Mouse (Mus musculus) skeletal muscle tissue, adult 2 months (tissue): Measurements from ENCODE around the gene Nop53.

Source experiments
- DNase-seq: peaks from one replicate; pipeline ENCODE4 v3.0.0-alpha.2; 2012; ENCODE audit warnings: low read depth, low spot score

The Nop53 gene

DNA sequence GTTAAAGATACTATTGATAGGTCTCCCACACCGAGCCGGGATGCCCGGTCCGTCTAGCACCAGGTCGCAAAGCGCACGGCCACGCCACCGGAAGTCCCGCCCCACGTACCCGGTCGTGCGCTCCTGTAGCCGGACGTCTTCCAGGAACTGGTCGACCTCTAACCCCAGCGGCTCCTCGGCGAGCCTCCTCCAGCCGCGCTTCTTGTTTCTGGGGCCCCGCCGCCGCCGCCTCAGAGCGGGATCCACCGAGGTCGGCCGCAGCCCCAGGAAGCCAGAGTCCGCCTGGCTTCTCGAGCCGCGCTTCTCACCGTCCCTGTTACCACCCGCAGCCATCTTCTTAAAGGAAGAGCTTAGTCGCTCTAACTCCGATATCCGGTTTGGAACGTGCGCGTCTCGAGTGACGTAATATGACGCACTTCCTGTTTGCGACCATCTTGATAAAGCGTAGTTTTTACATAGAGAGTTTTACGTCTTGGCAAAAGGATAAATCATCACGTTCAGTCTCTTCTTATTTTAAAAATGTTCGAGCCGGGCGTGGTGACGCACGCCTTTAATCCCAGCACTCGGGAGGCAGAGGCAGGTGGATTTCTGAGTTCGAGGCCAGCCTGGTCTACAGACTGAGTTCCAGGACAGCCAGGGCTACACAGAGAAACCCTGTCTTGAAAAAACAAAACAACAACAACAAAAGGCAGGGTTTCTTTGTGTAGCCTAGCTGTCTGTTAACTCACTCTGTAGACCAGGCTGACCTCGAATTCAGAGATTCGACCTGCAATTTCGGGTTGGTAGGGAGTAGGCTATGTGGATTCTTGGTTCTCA is at the start of gene Nop53:
TSS of gene Nop53 (minus strand) at position 354 of the 816 bp plus-strand sequence.
- peak; percentile 95 for DNase-seq

DNA sequence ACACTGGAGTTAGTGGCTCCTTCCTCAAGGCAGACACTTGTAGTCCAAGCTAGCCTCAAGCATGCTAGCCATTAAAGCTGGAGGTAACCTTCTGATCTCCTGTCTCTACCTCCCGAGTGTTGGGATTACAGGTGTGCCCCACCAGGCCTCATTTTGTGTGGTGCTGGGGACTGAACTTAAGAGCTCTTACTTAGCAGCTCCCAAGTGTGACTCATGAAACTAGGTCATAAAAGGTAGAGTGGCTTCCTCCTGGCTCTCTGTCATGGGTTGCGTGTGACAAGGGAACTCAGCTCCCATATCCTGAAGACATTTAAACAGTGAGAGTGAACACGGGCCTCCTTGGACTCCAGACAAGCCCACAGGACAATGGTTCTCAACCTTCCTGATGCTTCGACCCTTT is 47.9 kb upstream of the Nop53 start:
- no peak for DNase-seq

DNA sequence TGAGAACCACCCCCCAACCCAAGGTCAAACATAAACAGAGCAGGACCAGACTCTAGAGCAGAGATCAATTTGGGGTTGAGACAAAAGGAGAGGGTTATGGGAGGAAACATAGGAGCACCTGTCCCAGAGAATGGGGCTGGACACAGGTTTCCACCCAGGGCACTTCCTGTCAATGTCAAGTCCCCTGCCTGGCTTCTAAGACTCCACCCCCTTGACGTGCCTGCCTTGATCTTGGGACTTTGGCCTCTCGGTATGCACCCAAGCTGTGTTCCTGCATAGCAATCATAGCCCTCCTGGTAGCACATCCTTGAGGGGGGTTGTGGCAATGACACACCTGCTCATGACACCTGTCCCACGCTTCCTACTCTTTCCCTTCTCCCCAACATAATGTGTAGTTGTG is 47.3 kb upstream of the Nop53 start:
- no peak for DNase-seq

DNA sequence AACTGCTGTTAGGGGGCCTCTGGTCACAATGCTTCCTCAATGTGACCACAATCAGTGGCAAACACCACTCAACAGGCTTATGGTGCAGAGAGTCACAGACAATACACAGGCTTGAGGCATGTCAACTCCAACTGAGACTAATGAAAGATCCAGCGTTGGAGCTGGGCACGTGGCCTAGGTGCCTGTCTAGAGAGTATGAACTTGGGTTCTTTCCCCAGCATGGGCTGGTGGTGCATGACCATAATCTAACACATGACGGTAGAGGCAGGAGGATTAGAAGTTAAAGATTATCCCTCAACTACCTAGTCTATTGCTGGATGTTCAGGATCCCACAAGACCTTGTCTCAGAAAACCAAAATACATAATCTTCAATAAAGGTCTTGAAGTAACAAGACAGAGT is 45.9 kb upstream of the Nop53 start:
- DNase-seq, result no peak

DNA sequence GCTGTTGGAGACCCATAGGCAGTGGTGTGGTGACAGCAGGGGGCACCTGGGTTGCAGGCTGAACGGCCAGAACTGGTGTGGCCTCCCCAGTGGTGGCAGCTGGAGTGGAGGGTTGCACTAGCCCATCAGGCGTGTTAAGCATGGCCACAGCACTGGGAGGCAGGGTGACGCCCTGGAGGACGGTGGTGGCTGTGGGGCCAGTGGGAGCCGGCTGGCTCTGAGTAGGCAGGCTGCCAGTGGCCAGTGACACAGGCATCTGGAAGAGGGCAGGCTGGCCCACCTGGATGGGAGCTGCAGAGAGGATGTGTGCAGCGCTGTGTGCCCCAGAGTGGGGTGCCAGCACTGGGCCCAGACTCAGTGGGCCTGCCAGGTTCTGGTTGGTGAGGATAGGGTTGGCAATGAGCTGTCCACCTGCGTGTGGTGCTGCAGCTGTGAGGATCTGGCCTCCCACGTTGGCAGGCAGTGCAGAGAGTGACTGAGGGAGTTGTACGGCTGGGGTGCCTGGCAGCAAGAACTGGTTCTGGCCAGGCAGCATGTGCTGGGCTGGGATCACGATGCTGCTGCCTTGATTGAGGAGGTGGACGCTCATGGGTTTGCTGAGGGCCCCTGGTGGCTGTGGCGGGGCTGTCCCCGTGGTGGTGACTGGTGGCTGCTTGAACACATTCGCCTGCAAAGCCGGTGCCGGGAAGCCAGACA is 41.9 kb upstream of the Nop53 start:
- no peak for DNase-seq

DNA sequence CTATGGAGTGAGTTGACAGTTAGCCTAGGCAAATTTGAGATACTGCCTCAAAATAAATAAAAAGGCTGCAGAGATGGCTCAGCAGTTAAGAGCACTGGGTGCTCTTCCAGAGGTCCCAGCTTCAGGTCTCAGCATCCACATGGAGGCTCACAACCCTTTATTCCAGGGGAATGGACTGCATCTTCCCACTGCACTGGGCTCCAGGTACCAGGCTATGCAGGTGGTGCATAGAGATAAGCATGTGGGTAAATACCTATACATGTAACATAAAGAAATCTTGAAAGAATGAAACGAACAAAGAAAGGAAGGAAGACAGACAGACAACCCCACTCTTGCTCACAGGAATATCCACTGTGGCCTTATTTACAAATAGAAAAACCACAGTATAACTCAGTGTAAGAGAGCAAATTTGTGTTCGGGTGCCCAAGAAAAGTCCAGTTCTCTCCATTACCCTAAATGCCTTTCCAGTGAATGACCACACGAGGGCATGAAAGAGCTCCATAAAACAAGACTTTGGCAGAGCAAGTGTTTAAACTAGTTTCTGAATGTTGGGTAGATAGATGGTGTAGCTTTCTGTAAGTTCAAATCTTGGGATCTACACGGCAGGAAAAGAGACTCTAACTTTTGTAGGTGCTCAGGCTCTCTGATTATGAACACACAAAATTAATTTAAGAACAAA is 37.0 kb upstream of the Nop53 start:
- DNase-seq, result peak; percentile 64

DNA sequence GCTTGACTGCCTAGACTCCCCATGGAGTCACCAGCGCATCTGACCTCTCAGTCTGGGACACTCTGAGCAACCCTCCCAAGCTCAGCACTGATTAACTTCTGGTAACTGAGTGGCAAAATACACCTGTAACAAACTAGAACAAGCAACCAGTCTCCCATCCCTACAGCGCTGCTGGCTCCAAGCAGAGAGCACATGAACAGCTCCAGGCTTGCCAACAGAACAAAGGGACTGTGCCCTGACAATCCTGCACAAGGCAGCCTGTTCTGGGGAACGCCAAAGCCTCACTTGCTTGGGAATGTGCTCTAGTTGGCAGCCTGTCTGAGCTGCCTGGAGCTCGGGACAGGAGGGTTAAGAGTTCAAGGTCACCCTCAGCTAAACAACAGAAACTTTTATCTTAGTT is 35.7 kb upstream of the Nop53 start:
- DNase-seq, result no peak

DNA sequence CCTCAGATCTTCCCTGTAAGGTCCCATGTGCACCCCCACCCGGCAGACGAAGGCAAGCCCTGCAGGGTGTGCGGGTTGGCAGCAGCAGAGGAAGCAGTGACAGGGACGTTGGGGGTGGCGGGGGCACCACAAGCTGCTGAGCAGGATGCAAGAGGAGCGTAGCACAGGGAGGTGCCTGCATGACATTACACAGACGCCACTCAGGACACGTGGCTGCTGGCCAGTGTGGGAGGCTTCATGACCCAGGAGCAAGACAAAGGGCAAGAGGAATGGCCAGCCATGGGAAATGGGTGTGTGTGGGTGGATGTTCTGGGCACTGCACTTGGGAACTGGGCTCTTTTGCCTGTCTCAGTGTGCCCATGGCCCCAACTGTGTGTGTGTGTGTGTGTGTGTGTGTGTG is 34.4 kb upstream of the Nop53 start:
- DNase-seq, result no peak

DNA sequence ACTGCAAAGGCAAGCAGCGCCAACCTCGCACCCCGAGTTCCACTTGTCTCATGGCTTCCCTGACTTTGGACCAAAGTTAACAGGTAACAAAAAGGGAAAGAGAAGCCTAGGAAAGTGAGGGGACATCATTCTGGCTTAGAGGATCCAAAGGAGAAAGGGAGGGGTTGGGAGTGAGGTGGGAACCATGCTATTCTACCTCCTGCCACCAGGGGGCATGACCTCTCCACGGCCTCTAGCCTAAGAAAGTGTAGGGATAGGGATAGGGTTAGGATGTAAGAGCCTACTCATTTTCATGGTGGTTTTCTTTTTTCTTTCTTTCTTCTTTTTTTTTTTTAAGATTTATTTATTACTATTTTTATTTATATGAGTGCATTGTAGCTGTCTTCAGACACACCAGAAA is 30.0 kb upstream of the Nop53 start:
- DNase-seq, result peak; percentile 58

DNA sequence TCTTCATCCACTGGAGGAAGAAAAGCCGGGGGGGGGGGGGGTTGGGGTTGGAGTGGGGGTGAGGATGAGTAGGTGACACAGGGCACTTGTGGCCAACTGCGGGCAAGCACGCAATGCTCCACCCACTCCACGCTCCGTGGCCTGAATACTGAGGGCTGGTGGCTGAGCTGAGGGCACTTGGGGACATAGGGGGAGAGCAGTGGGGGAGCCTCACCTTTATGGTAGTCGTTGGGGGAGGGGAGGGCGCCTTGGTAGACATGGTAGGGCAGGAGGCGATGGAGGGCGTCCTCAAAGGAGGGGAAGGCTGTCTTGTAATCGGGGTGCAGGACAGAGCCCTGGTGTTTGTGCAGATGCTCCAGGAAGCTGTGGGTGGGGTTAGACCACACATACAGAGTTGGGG is 29.6 kb upstream of the Nop53 start:
- no peak for DNase-seq

DNA sequence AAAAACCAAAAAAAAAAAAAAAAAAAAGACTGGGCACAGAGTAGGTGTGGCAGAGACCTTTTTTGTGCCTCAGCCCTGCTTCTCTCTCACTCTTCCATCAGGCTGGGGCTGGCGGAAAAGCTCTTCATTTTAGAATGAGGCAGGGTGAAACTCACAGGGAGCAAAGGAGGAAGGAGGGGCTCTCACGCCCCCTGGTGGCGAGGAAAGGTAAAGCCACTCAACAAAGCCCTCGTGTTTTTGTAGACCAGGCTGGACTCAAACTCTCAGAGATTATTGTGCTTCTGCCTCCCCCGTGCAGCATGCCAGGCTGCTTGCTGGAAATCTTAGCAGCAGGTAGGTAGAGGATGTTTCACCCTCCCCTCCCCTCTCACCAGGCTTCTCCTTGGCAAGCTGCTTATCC is 28.8 kb upstream of the Nop53 start:
- DNase-seq, result peak; percentile 49

DNA sequence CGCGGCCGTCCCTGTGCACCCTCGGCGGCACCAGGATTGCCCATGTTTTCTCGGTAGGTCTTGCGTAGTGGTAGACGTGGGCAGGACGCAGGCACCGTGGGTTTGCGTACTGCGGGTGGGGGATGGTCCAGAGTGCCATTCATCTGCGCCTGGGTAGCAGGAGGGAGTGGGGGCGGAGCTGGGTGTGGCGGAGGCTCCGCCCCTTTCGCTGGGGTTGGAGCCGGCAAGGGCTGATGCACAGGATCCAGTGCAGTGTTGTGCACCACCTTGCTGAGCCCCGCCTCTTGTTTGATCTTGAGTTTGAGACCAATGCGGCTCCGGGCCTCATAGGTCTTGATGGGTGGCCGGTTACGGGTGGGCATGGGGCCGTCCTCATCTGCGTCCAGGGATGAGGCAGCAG is 26.4 kb upstream of the Nop53 start:
- no peak for DNase-seq

DNA sequence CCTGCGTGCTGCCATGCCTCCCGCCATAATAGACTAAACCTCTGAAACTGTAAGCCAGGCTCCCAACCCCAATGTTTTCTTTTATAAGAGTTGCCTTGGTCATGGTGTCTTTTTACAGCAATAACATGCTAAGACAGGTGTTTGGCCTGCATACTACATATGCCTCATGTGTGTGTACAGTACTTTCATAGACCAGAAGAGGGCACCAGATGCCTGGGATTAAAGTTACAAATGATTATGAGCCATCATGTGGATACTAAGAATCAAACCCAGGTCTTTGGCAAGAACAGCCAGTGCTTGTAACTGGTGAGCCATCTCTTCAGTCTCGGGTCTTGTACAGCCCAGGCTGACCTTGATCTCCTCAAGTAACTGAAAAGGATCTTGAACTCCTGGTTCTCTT is 23.8 kb upstream of the Nop53 start:
- DNase-seq, result no peak

DNA sequence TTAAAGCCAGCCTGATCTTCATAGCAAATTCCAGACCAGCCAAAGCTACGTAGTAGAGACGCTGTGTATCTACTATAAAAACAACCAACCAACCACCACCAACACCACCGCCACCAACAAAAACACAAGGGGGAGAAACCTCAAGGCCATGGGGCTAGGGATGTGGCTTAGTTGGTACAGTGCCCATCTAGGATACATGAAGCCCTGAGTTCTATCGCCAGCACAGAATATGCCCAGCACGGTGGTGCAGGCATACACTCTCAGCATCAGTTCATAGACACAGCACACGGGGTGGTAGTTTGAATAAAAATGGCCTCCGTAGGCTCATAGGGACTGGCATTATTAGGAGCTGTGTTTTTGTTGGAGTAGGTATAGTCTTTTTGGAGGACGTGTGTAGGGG is 22.4 kb upstream of the Nop53 start:
- no peak for DNase-seq

DNA sequence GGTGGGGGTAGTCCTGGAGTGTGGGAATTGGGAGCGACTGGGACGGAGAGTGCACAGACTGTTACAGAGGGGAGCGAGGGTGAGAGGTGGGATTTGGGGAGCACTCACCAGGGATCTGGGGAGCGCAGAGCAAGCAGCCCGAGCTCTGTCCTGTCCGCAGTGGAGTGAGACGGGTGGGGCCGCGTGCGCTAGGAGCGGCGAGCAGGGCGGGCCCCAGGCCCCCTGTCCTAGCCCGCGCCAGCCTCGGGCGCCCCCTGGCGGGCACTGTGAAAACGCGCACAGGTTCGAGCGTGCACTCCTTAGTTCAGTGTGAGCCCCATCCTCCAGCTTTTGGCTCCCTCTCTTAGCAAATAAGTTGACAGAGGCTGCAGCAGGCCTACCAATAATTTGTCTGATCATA is 21.4 kb upstream of the Nop53 start, which contains the start of gene Ehd2:
TSS of gene Ehd2 (minus strand) at position 256 of the 400 bp plus-strand sequence.
- peak; percentile 76 for DNase-seq

DNA sequence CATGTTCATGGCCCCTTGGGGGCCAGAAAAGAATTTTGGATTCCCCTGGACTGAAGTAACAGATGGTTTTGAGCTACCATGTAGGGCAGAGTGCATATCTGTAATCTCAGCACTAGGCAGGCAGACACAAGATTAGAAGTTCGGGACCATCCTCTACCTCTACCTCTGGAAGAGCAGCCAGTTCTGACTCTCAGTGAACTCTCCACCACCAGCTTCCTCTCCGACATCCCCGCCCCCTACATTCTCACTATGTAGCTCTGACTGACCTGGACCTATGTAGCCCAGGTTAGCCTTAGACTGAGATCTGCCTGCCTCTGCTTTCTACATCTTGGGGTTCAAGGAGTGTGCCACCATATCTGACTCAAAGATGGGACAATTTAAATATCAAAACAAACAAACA is 20.6 kb upstream of the Nop53 start:
- no peak for DNase-seq

DNA sequence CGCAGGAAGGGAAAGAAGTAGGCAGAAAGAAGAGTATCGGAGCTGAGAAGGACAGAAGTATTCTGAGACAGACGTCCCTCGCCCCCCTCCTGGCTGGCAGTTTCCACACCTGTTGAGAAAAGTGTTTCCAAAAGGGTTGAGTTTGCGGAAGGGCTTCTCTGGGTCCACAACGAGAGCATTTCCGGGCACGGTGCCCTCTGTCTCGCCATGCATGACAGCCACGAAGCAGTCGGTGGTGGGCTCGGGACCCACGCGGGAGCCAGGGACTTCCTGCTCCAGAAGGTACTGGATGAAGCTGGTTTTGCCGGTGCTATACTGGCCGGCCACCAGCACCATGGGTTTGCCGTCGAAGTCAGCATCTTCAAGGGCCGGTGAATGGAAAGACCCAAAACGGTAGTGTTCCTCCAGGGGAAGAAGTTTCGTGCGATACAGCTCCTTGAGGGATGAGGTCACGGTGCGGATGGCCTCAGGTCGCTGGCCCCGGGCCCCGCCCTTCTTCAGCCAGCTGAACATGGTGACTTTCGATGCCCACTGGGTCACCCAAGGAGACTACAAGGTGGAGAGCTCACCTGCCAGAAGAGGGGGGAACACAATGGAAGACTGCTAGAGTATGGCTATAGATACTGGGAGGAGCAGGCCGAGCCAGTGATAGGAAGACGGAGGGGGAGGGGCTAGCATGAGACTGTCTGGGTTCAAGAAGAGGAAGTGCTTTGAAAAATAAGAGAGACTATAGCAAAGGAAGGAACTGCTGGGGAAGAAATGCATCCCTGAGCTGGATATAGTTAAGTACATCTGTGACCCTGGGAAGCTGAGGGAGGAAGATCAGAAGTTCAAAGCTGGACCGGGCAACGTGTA is 18.2 kb upstream of the Nop53 start:
- no peak for DNase-seq

DNA sequence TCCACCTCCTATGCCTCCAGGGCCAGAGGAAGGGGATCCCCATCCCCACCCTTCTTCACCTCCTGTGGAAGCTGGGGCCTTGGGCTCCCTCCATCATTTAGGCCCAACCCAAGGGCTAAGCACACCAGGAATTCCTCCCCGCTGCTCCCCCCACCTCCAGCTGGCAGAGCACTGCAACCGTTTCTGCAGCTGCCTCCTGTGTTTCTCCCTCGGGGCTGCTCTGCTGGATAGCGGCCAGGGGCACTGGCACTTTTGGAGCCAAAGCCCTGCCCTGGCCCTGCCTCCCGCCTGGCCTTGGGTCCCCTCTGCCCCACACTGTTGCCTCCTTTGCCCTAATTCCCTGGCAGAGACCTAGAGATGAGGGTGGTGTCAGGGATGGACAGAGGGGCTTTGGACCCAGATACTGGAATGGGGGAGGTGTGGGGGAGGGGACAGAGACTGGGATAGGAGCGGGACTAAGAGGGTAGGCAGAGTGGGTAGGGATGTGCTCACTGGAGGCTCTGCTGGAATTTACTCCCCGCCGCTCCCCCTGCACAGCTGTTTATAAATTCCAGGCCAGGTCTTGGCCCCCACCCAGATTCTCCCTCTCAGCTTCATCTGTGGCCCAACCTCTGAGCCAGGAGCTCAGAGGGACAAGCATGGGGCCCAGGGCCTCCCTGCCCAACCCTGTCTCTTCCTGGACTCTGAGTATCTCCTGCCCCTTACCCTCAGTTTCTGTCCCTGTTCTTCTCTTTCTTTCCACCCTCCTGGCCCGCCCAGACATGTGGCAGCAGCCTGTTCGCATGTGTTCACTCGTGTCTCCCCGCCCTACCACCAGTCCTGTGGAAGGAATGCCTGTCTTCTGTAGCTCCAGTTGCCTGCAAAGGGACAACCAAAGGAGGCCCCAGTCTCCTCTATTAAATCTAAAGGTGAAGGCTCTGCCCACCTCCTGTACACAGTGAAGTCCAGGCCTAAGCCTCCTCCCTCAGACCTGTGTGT is 16.7 kb upstream of the Nop53 start:
- peak; percentile 91 for DNase-seq

DNA sequence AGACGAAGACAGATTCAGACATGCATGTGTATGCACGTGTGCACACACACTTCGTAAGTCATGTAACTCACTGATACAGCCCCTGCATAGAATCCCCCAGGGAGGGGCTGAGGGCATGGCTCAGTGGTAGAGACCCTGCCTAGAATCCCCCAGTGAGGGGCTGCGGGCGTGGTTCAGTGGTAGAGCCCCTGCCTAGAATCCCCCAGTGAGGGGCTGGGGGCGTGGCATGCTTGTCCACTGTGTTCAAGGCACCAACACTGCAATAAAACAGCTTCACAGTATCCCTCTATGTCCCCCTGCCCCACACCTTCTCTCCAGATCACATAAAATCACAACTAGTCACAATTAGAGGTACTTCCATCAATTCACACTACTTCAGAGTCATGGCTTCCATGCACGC is 15.9 kb upstream of the Nop53 start:
- no peak for DNase-seq

DNA sequence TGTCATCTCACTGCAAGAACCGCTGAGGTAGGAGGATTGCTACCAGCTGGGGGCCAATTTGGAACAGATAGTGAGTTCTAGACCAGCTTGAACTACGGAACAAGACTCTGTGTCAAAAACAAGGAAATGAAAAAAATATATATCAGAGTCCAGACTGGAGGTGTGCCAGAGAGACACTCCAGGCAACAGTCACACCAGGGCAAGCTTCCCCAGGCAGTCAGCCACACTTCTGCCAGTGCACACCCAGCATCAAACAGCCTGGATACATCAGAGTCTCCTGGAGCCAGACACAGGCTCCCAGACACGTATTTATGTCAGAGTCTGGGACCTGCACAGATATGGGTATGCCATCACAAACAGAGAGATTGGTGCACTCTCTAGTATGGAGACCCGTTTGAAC is 15.4 kb upstream of the Nop53 start:
- DNase-seq, result no peak
